18 mouse cellular contexts compared by ENCODE assay signal in the genomic region with DNA sequence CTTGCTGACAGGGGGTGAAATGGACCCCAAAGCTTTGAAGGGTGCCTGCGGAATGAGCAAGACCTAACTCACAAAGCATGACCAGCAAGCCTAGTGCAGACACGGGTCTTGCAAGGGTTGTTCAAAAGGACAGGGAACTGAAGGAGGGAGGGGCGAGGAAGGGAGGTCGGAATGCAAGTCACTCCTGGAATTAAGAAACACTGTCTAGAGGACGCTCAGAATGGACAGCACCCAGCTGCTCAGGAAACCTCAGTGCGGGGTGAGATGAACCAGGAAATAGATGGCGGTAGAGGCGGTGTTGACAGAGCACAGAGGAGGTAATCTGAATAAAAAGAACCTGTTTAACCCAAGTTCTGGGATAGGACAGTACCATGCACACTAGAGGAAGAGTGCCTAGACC.
DNase-seq lines count a peak whose midpoint lies in the region; ATAC-seq lines count a peak whose summit lies in the region.
"Had no signal": no experiment of that assay in that cellular context is flagged by ENCODE, and none has a peak within 500 bp of the region (broad histone marks: within the 10 kb centered on the region; RNA-seq: fewer than 3 reads in every experiment).

No protein-coding gene starts in this region.

- H3K36me3 ChIP-seq in heart, embryonic 13.5 days, result no peaks in the 10 kb centered on the region
- H3K36me3 ChIP-seq in kidney, embryonic 16.5 days (ENCODE audit: insufficient read depth, low read length), result no peaks in the 10 kb centered on the region
- H3K36me3 ChIP-seq in liver, embryonic 12.5 days, result no peaks in the 10 kb centered on the region
- H3K36me3 ChIP-seq: embryonic facial prominence, embryonic 12.5 days; forebrain, embryonic 10.5 days; limb, embryonic 10.5 days had no signal

- H3K9me3 ChIP-seq in heart, embryonic 13.5 days, result no peaks in the 10 kb centered on the region
- H3K9me3 ChIP-seq in kidney, embryonic 16.5 days (ENCODE audit: low read length), result no peaks in the 10 kb centered on the region
- no peaks in the 10 kb centered on the region for H3K9me3 ChIP-seq in liver, embryonic 12.5 days (replicated peaks)
- H3K9me3 ChIP-seq: embryonic facial prominence, embryonic 12.5 days; forebrain, embryonic 10.5 days; limb, embryonic 10.5 days had no signal

- no peak for ATAC-seq in heart, embryonic 13.5 days (ENCODE audit: extremely low read depth, insufficient number of reproducible peaks, low FRiP score, low TSS enrichment)
- peak; percentile 47 for ATAC-seq in kidney, embryonic 16.5 days (ENCODE audit: low FRiP score, low TSS enrichment)
- ATAC-seq in liver, embryonic 12.5 days, result no peak

- no peak overlapping the region for H3K27ac ChIP-seq in heart, embryonic 13.5 days (replicated peaks)
- no peak overlapping the region for H3K27ac ChIP-seq in kidney, embryonic 16.5 days (ENCODE audit: low read length)
- H3K27ac ChIP-seq in liver, embryonic 12.5 days, result no peak overlapping the region
- H3K27ac ChIP-seq: embryonic facial prominence, embryonic 12.5 days; forebrain, embryonic 10.5 days; liver, embryonic 14.5 days had no signal

- H3K4me1 ChIP-seq in heart, embryonic 13.5 days, result peaks cover 25% of the 10 kb centered on the region
- 0 out of 2 replicates have a peak, but pooled peaks cover 11% of the 10 kb centered on the region for H3K4me1 ChIP-seq in kidney, embryonic 16.5 days (ENCODE audit: insufficient read depth, low read length)
- H3K4me1 ChIP-seq in liver, embryonic 12.5 days, result peaks cover 25% of the 10 kb centered on the region

- no peak overlapping the region for H3K4me3 ChIP-seq in heart, embryonic 13.5 days
- no peak overlapping the region for H3K4me3 ChIP-seq in kidney, embryonic 16.5 days (ENCODE audit: low read length)
- H3K4me3 ChIP-seq in liver, embryonic 12.5 days, result no peak overlapping the region
- H3K4me3 ChIP-seq: embryonic facial prominence, embryonic 12.5 days; forebrain, embryonic 10.5 days; limb, embryonic 10.5 days; myocyte had no signal

- 0 out of 2 replicates have a peak, but pooled peaks cover 3% of the 10 kb centered on the region for H3K27me3 ChIP-seq in heart, embryonic 13.5 days (replicated peaks)
- no peaks in the 10 kb centered on the region for H3K27me3 ChIP-seq in kidney, embryonic 16.5 days (ENCODE audit: insufficient read depth, low read length)
- H3K27me3 ChIP-seq in liver, embryonic 12.5 days (replicated peaks), result no peaks in the 10 kb centered on the region
- H3K27me3 ChIP-seq: embryonic facial prominence, embryonic 12.5 days had no signal

- H3K9ac ChIP-seq in heart, embryonic 13.5 days, result no peak overlapping the region
- H3K9ac ChIP-seq in kidney, embryonic 16.5 days (replicated peaks; ENCODE audit: low read length), result no peak overlapping the region
- no peak overlapping the region for H3K9ac ChIP-seq in liver, embryonic 12.5 days
- H3K9ac ChIP-seq: embryonic facial prominence, embryonic 12.5 days; liver, embryonic 14.5 days had no signal

- peak overlapping the region; percentile 52 for H3K4me2 ChIP-seq in heart, embryonic 13.5 days
- H3K4me2 ChIP-seq in kidney, embryonic 16.5 days (replicated peaks; ENCODE audit: low read depth, low read length), result no peak overlapping the region
- no peak overlapping the region for H3K4me2 ChIP-seq in liver, embryonic 12.5 days
- H3K4me2 ChIP-seq: embryonic facial prominence, embryonic 12.5 days; midbrain, embryonic 11.5 days had no signal

- DNase-seq in heart, postnatal 36 days, result no peak
- peak; percentile 46 for DNase-seq in R1 (ENCODE audit: low read depth, low spot score)
- DNase-seq in lung, postnatal 10 days, result peak; percentile 31
- no peak for DNase-seq in frontal cortex, postnatal 14 days (ENCODE audit: low spot score in 2 of 2)
- no peak for DNase-seq in thymus, postnatal 10 days (ENCODE audit: low spot score in 2 of 2)
- DNase-seq: adrenal gland, adult 8-10 months; cerebellum, adult 9-11 months; heart, adult 18-20 months; thymus, adult 2 months had no signal

- WGBS in heart, embryonic 13.5 days, result 35% methylated on average over 8 of the region's 8 CpGs
- WGBS in kidney, embryonic 16.5 days, result 34% methylated on average over 8 of the region's 8 CpGs
- 47% methylated on average over 8 of the region's 8 CpGs for WGBS in liver, embryonic 12.5 days (ENCODE audit: insufficient replicate concordance)

- intact Hi-C loops in heart, postnatal 36 days (cut with DNase I), result loop anchor here (5.0 to 10.0 kb wide), 4 partner anchors 233 to 1584 kb away; no protein-coding TSS in a partner anchor

Comparison
In these comparisons a context has a peak if more than half of its experiments do, and no peak if none do; other contexts are left out.
1. DNase-seq: peak in R1 (single experiment) and lung, postnatal 10 days (single experiment); none in heart, postnatal 36 days (0 of 2), frontal cortex, postnatal 14 days (0 of 2) and thymus, postnatal 10 days (0 of 2).